8 mouse cellular contexts compared by ENCODE assay signal in the genomic region with DNA sequence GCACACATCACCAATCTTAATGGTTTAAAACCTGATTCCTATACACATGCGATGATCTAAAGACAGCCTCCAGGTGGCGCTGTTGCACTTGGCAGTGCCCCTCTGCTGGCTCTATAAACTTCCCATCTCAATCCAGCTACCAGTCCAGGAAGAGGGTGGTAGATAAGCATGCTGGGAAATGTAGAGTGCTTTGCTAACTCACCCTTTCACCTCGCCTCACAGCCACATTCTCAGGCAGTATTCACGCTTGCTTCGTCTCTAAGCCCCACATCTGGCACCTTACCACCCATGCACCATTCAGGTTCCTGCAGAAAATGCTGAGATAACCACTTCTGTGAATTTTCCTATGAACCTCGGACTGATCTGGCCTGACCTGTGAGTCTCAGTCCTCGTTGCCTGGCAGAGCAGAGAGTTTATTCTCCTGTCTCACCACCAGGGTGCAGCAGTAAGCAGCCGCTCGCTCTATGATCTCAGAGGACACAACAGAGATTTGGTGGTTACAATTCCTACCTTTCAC. TPM values are rescaled to one million over a fixed set of nuclear protein-coding genes. Genes with fewer than 3 reads are reported as not detected.
A peak's percentile ranks its signal among the peaks of the same experiment; 100 is the strongest.
DNase-seq lines count a peak whose midpoint lies in the region; ATAC-seq and TF ChIP-seq lines count a peak whose summit lies in the region.

No protein-coding gene starts in this region.

- 10% methylated on average over 9 of the region's 9 CpGs for WGBS in hindbrain, embryonic 11.5 days
- 12% methylated on average over 9 of the region's 9 CpGs for WGBS in lung, postnatal 0 days

- H3K9ac ChIP-seq in hindbrain, embryonic 11.5 days (ENCODE audit: low read depth, low read length), result no peak overlapping the region
- no peak overlapping the region for H3K9ac ChIP-seq in lung, postnatal 0 days (replicated peaks; ENCODE audit: low read depth)

- H3K4me1 ChIP-seq in hindbrain, embryonic 11.5 days (replicated peaks; ENCODE audit: control insufficient read depth, insufficient read depth, low read length), result no peaks in the 10 kb centered on the region
- H3K4me1 ChIP-seq in lung, postnatal 0 days (ENCODE audit: insufficient read depth, low read depth, low read length), result no peaks in the 10 kb centered on the region

- peak; percentile 81 for TF ChIP-seq CTCF in lung, postnatal 0 days (IDR thresholded peaks at IDR 0.05)

- peak; percentile 74 for DNase-seq in Muller cell, postnatal 12 days (ENCODE audit: inconsistent ontology term)
- peak; percentile 80 for DNase-seq in cerebellum, adult 9-11 months
- DNase-seq in frontal cortex, postnatal 10 days (ENCODE audit: low spot score in 2 of 2), result peak; percentile 55 to 75
- peak; percentile 81 for DNase-seq in hindbrain, embryonic 11.5 days (ENCODE audit: low spot score)
- DNase-seq in layer of hippocampus, adult 9-11 months, result peak; percentile 70
- peak; percentile 95 for DNase-seq in lung, postnatal 0 days (ENCODE audit: low spot score)
- DNase-seq in ovary, postnatal 10 days (ENCODE audit: low spot score), result peak; percentile 30
- DNase-seq in thymus, postnatal 10 days (ENCODE audit: low spot score in 2 of 2), result peak; percentile 57 to 83

- ATAC-seq in hindbrain, embryonic 11.5 days (ENCODE audit: low FRiP score), result peak; percentile 83
- ATAC-seq in lung, postnatal 0 days, result peak; percentile 95

- no peak overlapping the region for H3K27ac ChIP-seq in hindbrain, embryonic 11.5 days (ENCODE audit: low read depth, low read length)
- H3K27ac ChIP-seq in lung, postnatal 0 days (ENCODE audit: low read length), result no peak overlapping the region; the same call in 1 of the 2 replicates

- H3K9me3 ChIP-seq in hindbrain, embryonic 11.5 days (ENCODE audit: control insufficient read depth, low read length), result no peaks in the 10 kb centered on the region
- H3K9me3 ChIP-seq in lung, postnatal 0 days (ENCODE audit: low read length), result no peaks in the 10 kb centered on the region

- H3K4me3 ChIP-seq in hindbrain, embryonic 11.5 days (ENCODE audit: low read depth, low read length), result no peak overlapping the region
- H3K4me3 ChIP-seq in lung, postnatal 0 days (ENCODE audit: low read depth, low read length), result peak overlapping the region; percentile 23

- no peak; the same call in 1 of the 2 replicates for TF ChIP-seq EP300 in lung, postnatal 0 days (IDR thresholded peaks at IDR 0.05)

- no peaks in the 10 kb centered on the region for H3K27me3 ChIP-seq in hindbrain, embryonic 11.5 days (ENCODE audit: control insufficient read depth, insufficient read depth, low read length)
- no peaks in the 10 kb centered on the region for H3K27me3 ChIP-seq in lung, postnatal 0 days (replicated peaks; ENCODE audit: insufficient read depth, low read length)

- no peak overlapping the region for H3K4me2 ChIP-seq in hindbrain, embryonic 11.5 days (replicated peaks; ENCODE audit: low read depth, low read length)
- peak overlapping the region; percentile 52 for H3K4me2 ChIP-seq in lung, postnatal 0 days (replicated peaks; ENCODE audit: low read depth, low read length)

- no peaks in the 10 kb centered on the region for H3K36me3 ChIP-seq in hindbrain, embryonic 11.5 days (ENCODE audit: control insufficient read depth, insufficient read depth, low read length)
- peaks cover 13% of the 10 kb centered on the region for H3K36me3 ChIP-seq in lung, postnatal 0 days (ENCODE audit: insufficient read depth, low read length)

RNA-seq across cellular contexts. Expression of a gene that starts 46.7 kb away (rescaled TPM):
- 22.5 and 27.8 TPM in 2 replicates for polyA plus RNA-seq in hindbrain, embryonic 11.5 days (2014; fragmentation: Nextera tagmentation; extraction: Ambion mirVana)
- polyA plus RNA-seq in lung, postnatal 0 days (2015; fragmentation: Nextera tagmentation; extraction: Ambion mirVana), result 6.2 and 6.7 TPM in 2 replicates

Comparison
In these comparisons a context has a peak if more than half of its experiments do, and no peak if none do; other contexts are left out.
1. DNase-seq: peak in every context shown above with its lines; median percentile 95 in lung, postnatal 0 days; 81 in hindbrain, embryonic 11.5 days; 80 in cerebellum, adult 9-11 months; 74 in Muller cell, postnatal 12 days; 70 in layer of hippocampus, adult 9-11 months; 70 in thymus, postnatal 10 days; 65 in frontal cortex, postnatal 10 days; 30 in ovary, postnatal 10 days.